In the genomic region with DNA sequence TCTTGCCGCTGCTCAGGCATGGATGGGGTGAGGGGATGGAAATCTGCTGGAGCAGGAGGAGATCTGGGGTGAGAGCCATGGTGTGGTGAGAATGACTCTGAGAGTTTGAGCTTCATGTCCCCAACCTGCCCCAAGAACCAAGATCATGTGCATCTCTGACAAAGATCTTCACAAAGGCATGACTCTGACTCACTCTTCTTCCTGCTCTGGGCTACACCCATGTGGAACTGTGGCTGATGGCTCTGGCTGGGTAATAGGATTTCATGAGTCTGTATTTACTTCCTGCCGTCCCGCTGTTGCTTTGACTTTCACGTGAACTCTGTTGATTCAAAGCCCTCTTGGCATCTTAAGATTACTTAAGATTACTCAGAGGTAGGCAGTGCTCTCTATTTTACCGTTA, we compare ENCODE assay signal across 22 mouse cellular contexts.
DNase-seq lines count a peak whose midpoint lies in the region; ATAC-seq and TF ChIP-seq lines count a peak whose summit lies in the region.
"Had no signal": no experiment of that assay in that cellular context is flagged by ENCODE, and none has a peak within 500 bp of the region (broad histone marks: within the 10 kb centered on the region; RNA-seq: fewer than 3 reads in every experiment).

No protein-coding gene starts in this region.

- peak overlapping the region; percentile 85 for H3K27ac ChIP-seq in bone marrow macrophage, adult 2 months (ENCODE audit: insufficient read depth, low read depth, low read length)
- H3K27ac ChIP-seq in macrophage = peak overlapping the region; percentile 98
- H3K27ac ChIP-seq in intestine, embryonic 15.5 days = no peak overlapping the region
- H3K27ac ChIP-seq: embryonic facial prominence, embryonic 10.5 days; hindbrain, embryonic 13.5 days; limb, embryonic 12.5 days; liver, embryonic 14.5 days; midbrain, embryonic 12.5 days had no signal

- H3K9ac ChIP-seq in intestine, embryonic 15.5 days = no peak overlapping the region
- H3K9ac ChIP-seq: hindbrain, embryonic 13.5 days; limb, embryonic 12.5 days; liver, embryonic 14.5 days; midbrain, embryonic 12.5 days had no signal

- DNase-seq in 3T3-L1 (ENCODE audit: low read depth, low spot score) (peak; percentile 91), adipocyte (ENCODE audit: low spot score) (no peak)
- no peak for DNase-seq in thymus, adult 18-20 months
- DNase-seq in cerebellum, adult 11-12 months = no peak
- DNase-seq: adrenal gland, adult 2 months; cerebellum, adult 11 months; cerebellum, postnatal 36 days; gastrocnemius, postnatal 10 days; kidney, adult 18-20 months; kidney, postnatal 14 days; right cerebral cortex, adult 18-20 months; spleen, adult 18-20 months had no signal

- no peak for TF ChIP-seq CTCF in bone marrow macrophage, adult 2 months (IDR thresholded peaks at IDR 0.05; ENCODE audit: low read depth, low read length)

- peaks cover 58% of the 10 kb centered on the region for H3K4me1 ChIP-seq in bone marrow macrophage, adult 2 months (ENCODE audit: control insufficient read depth, insufficient read depth, low read length)
- peaks cover 6% of the 10 kb centered on the region; the same call in 1 of the 2 replicates for H3K4me1 ChIP-seq in intestine, embryonic 15.5 days (replicated peaks)
- H3K4me1 ChIP-seq: hindbrain, embryonic 13.5 days had no signal

- H3K4me3 ChIP-seq in bone marrow macrophage, adult 2 months (ENCODE audit: insufficient read depth, low read length) = no peak overlapping the region
- H3K4me3 ChIP-seq in macrophage (ENCODE audit: inconsistent target) = no peak overlapping the region
- no peak overlapping the region for H3K4me3 ChIP-seq in intestine, embryonic 15.5 days (replicated peaks)
- H3K4me3 ChIP-seq: embryonic facial prominence, embryonic 10.5 days; erythroblast, embryonic 14.5 days; hindbrain, embryonic 13.5 days; limb, embryonic 12.5 days; midbrain, embryonic 12.5 days had no signal

- no peaks in the 10 kb centered on the region for H3K27me3 ChIP-seq in intestine, embryonic 15.5 days (replicated peaks)
- H3K27me3 ChIP-seq: hindbrain, embryonic 13.5 days; limb, embryonic 12.5 days; midbrain, embryonic 12.5 days had no signal

- 24% methylated on average over 5 of the region's 5 CpGs for WGBS in macrophage (ENCODE audit: missing documents)
- 60% methylated on average over 5 of the region's 5 CpGs for WGBS in intestine, embryonic 15.5 days

- ATAC-seq in CD4-positive, CD25-positive, alpha-beta regulatory T cell, adult 4 months = peak; percentile 34
- no peak for ATAC-seq in intestine, embryonic 15.5 days

- H3K9me3 ChIP-seq in intestine, embryonic 15.5 days = no peaks in the 10 kb centered on the region
- H3K9me3 ChIP-seq: embryonic facial prominence, embryonic 10.5 days; hindbrain, embryonic 13.5 days; limb, embryonic 12.5 days; midbrain, embryonic 12.5 days had no signal

- H3K79me2 ChIP-seq in macrophage (ENCODE audit: inconsistent target) = peaks cover 18% of the 10 kb centered on the region; the same call in 1 of the 2 replicates

- no peaks in the 10 kb centered on the region for H3K36me3 ChIP-seq in macrophage (ENCODE audit: inconsistent target)
- H3K36me3 ChIP-seq in intestine, embryonic 15.5 days = no peaks in the 10 kb centered on the region
- H3K36me3 ChIP-seq: embryonic facial prominence, embryonic 10.5 days; hindbrain, embryonic 13.5 days; limb, embryonic 12.5 days; midbrain, embryonic 12.5 days had no signal

- TF ChIP-seq POLR2A in bone marrow macrophage, adult 2 months (IDR thresholded peaks at IDR 0.05; ENCODE audit: borderline replicate concordance, low read depth, low read length) = no peak

- no peak overlapping the region for H3K4me2 ChIP-seq in intestine, embryonic 15.5 days (replicated peaks)
- H3K4me2 ChIP-seq: hindbrain, embryonic 13.5 days; limb, embryonic 12.5 days; midbrain, embryonic 12.5 days had no signal
